Mouse (Mus musculus): Measurements from ENCODE around the gene Ireb2.

GRCm38 (mm10) chr9:54853619-54854018 lies 10.0 kb upstream of the Ireb2 start:
- TF ChIP-seq ZNF384 (IDR thresholded peaks at IDR 0.05; ENCODE audit: low read depth, low read length) (no peak), SMC3 (IDR thresholded peaks at IDR 0.05; ENCODE audit: low read depth, low read length) (no peak), CTCF (IDR thresholded peaks at IDR 0.05 in 2 of 3, conservative IDR thresholded peaks at IDR 0.05 in 1 of 3; ENCODE audit: control insufficient read depth in 1 of 3, insufficient read depth in 1 of 3, low read depth in 2 of 3, low read length in 3 of 3, poor library complexity in 1 of 3, severe bottlenecking in 1 of 3) (no peak), TAL1 (IDR thresholded peaks at IDR 0.05; ENCODE audit: low read length) (no peak), E2F4 (IDR thresholded peaks at IDR 0.05; ENCODE audit: borderline replicate concordance, low read depth, low read length) (no peak), MAX (IDR thresholded peaks at IDR 0.05; ENCODE audit: low read length) (no peak), TBP (IDR thresholded peaks at IDR 0.05; ENCODE audit: low read depth, low read length) (no peak), ZC3H11A (IDR thresholded peaks at IDR 0.05; ENCODE audit: low read depth, low read length) (no peak), RCOR1 (IDR thresholded peaks at IDR 0.05; ENCODE audit: low read depth, low read length) (no peak), POLR2A (IDR thresholded peaks at IDR 0.05; ENCODE audit: control insufficient read depth in 1 of 2, insufficient read depth in 1 of 2, low read depth in 1 of 2, low read length in 2 of 2, poor library complexity in 1 of 2) (no peak), MEF2A (IDR thresholded peaks at IDR 0.05; ENCODE audit: extremely low read depth, insufficient replicate concordance, low read depth, low read length, poor library complexity, severe bottlenecking) (no peak)

All from MEL (cell line).